Mouse (Mus musculus) stomach, postnatal 0 days (tissue): ENCODE data around the gene Rtn1.

Experiments used
- CTCF ChIP-seq: IDR thresholded peaks from 2 replicates; pipeline ENCODE4 v1.5.1; 2016; ENCODE audit warnings: antibody characterized with exemption, low read depth, mild to moderate bottlenecking, moderate library complexity
- EP300 ChIP-seq: optimal IDR thresholded peaks from 2 replicates; pipeline ENCODE3; 2016; ENCODE audit warnings: antibody characterized with exemption

GRCm38 (mm10) chr12:72437676-72438341 is 29.0 kb upstream of the Rtn1 start:
- TF ChIP-seq CTCF (no peak), EP300 (no peak)
